Mouse (Mus musculus): ENCODE results near the gene D130052B06Rik. TPM values are rescaled to one million over a fixed set of nuclear protein-coding genes. Genes with fewer than 3 reads are reported as not detected.

D130052B06Rik gene
- polyA plus RNA-seq, 1 experiment from 2014 or later, result 0.08 TPM

DNA sequence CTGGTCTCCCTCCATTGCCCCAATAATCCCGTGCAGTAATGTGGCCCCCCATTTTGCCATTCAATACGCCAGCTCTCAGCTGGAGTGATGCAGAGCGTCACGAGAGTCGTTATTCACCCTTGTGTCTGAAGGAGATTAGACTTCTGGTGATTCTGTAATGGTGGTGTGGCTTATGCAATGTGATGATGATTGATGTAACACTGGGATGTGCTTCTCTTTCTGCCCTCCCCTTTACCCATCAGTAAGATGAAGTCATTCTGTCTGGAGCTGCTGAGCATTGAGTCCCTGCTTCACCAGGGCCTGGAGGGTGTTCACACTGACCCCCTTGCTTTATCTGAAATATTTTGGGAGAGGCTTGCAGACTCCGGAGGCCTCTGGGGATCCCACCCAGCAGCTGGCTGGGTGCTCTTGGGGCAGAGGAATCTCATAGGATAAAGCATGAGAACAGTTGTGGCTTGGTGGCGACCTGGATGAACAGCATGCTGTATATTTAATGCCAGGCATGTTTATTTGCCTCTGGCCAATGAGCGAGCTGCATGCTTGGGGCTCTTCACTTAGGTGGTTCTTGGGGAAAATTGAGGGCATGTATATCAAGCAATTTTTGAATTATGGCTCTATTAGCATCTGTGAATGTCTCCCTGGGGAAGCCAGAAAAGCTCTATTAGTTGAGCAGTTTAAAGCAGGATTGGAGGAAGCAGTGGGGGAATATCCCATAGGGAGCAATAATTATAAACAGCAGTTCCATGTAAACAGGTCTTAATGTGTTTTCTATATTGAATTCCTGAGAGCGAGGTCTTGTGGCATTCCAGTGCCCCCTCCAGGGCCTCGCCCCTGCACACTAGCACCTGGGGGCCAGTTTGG is 71.2 kb downstream of the D130052B06Rik start:
- 71% methylated on average over 10 of the region's 10 CpGs for WGBS
- H3K36me3 ChIP-seq (replicated peaks; ENCODE audit: control insufficient read depth, insufficient read depth, low read depth, low read length), result no peaks in the 10 kb centered on the region
- DNase-seq (ENCODE audit: low spot score) (no peak), ATAC-seq (replicated peaks; ENCODE audit: insufficient number of reproducible peaks, low FRiP score, low TSS enrichment, low read depth) (no peak)
- H3K4me2 ChIP-seq (ENCODE audit: low read depth, low read length), result no peak overlapping the region
- no peaks in the 10 kb centered on the region for H3K27me3 ChIP-seq (ENCODE audit: control insufficient read depth, insufficient read depth, low read length)
- no peaks in the 10 kb centered on the region for H3K9me3 ChIP-seq (replicated peaks; ENCODE audit: control insufficient read depth, low read length)
- H3K9ac ChIP-seq (replicated peaks; ENCODE audit: low read length), result no peak overlapping the region
- H3K4me3 ChIP-seq (ENCODE audit: low read depth, low read length), result no peak overlapping the region
- no peak overlapping the region for H3K27ac ChIP-seq (replicated peaks; ENCODE audit: low read depth, low read length)
- no peaks in the 10 kb centered on the region for H3K4me1 ChIP-seq (ENCODE audit: control insufficient read depth, insufficient read depth, low read length)

Other genes starting within 250 kb of the D130052B06Rik start
- gene Ranbp17, start 85.6 kb upstream of the D130052B06Rik start, polyA plus RNA-seq (2014; fragmentation: Nextera tagmentation; extraction: Ambion mirVana), result 10.4 and 13.3 TPM in 2 replicates
- gene Gabrp, start 20.3 kb upstream of the D130052B06Rik start, polyA plus RNA-seq (2014; fragmentation: Nextera tagmentation; extraction: Ambion mirVana), result 2.7 and 3.0 TPM in 2 replicates